Mouse (Mus musculus): ENCODE measurements around the gene Manea. TPM values are rescaled to one million over a fixed set of nuclear protein-coding genes. Genes with fewer than 3 reads are reported as not detected.
A peak's percentile ranks its signal among the peaks of the same experiment; 100 is the strongest.
"Not testable (repeated sequence)": the region's sequence is repeated elsewhere in the genome, so short reads cannot be mapped to it uniquely, and the experiment has no call there.

The Manea gene
- polyA plus RNA-seq (2015; fragmentation: Nextera tagmentation; extraction: Ambion mirVana), result 16.7 and 17.4 TPM in 2 replicates

- Histone ChIP-seq H3K4me3 (peak within 1 kb of the TSS; percentile 86), H3K4me1 (replicated peaks) (peaks cover 15% of the 10 kb centered on the region), H3K27ac (peak within 1 kb of the TSS; percentile 92), H3K9me3 (no peaks in the 10 kb centered on the region), H3K36me3 (no peaks in the 10 kb centered on the region), H3K9ac (peak within 1 kb of the TSS; percentile 91), H3K4me2 (peak within 1 kb of the TSS; percentile 68), H3K27me3 (no peaks in the 10 kb centered on the region)
- ATAC-seq (ENCODE audit: low FRiP score), result peak; percentile 97
- WGBS, result under 1% methylated on average over 52 of the region's 52 CpGs
Measured at GRCm38 (mm10) chr4:26346443-26347106, at the start of gene Manea. Gene Manea, minus strand, starts transcription at chr4:26346891.

DNA sequence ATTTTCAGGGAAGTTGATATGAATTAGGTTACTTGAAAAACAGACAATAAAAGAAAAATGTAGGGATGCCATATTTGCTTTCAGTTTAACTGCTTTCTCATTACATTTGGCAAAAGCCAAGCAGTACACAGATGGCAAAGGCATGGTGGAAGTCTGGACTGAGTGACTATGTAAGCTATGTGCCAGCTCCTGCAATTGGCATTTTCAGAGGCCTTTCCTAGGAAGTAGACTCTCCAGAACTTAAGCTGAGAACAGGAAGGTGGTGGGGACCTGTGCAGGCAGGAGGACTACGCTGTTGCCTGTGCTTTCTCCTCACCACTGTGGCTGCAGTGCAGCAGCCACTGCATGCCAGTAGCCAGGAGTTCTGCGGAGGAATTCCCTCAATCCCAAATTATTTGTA is 7.9 kb upstream of the Manea start:
- H3K27me3 ChIP-seq, result no peaks in the 10 kb centered on the region
- H3K4me3 ChIP-seq, result no peak overlapping the region
- no peak overlapping the region for H3K27ac ChIP-seq
- no peaks in the 10 kb centered on the region for H3K9me3 ChIP-seq
- no peak overlapping the region for H3K9ac ChIP-seq
- no peak overlapping the region for H3K4me2 ChIP-seq
- H3K4me1 ChIP-seq (replicated peaks), result no peaks in the 10 kb centered on the region
- WGBS, result 93% methylated on average over 2 of the region's 2 CpGs
- H3K36me3 ChIP-seq, result no peaks in the 10 kb centered on the region
- ATAC-seq (ENCODE audit: low FRiP score), result no peak

GRCm38 (mm10) chr4:26353643-26354231 is 7.0 kb upstream of the Manea start:
- no peaks in the 10 kb centered on the region for H3K36me3 ChIP-seq
- no peak overlapping the region for H3K4me3 ChIP-seq
- H3K27me3 ChIP-seq, result no peaks in the 10 kb centered on the region
- no peak for ATAC-seq (ENCODE audit: low FRiP score)
- H3K4me1 ChIP-seq (replicated peaks), result no peaks in the 10 kb centered on the region
- 21% methylated on average over 2 of the region's 2 CpGs for WGBS
- H3K9ac ChIP-seq, result no peak overlapping the region
- H3K27ac ChIP-seq, result no peak overlapping the region
- no peaks in the 10 kb centered on the region for H3K9me3 ChIP-seq
- no peak overlapping the region for H3K4me2 ChIP-seq

DNA sequence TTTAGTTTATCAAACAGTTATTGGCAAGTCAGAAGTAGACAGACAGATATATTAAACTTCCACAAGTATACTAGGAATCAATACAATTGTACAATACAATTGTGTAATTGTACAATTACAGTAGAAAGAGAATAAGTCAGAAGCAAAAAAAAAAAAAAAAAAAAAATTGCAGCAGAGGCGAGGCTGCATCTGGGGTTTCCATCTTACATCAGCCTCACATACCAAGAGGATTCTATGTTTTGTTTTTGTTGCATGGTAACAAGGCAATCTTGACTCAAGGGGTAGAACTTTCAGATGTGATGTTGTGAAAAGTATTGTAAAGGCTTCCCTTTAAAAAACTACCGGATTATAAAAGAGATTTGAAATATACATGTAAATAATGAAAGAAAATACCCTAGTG is 548 bp upstream of the Manea start:
- ATAC-seq (ENCODE audit: low FRiP score), result no peak
- 49% methylated on average over 2 of the region's 2 CpGs for WGBS
- no peak overlapping the region for H3K9ac ChIP-seq
- H3K27ac ChIP-seq, result no peak overlapping the region
- no peaks in the 10 kb centered on the region for H3K27me3 ChIP-seq
- no peaks in the 10 kb centered on the region for H3K36me3 ChIP-seq
- H3K4me2 ChIP-seq, result no peak overlapping the region
- peaks cover 15% of the 10 kb centered on the region for H3K4me1 ChIP-seq (replicated peaks)
- no peak overlapping the region for H3K4me3 ChIP-seq
- no peaks in the 10 kb centered on the region for H3K9me3 ChIP-seq

DNA sequence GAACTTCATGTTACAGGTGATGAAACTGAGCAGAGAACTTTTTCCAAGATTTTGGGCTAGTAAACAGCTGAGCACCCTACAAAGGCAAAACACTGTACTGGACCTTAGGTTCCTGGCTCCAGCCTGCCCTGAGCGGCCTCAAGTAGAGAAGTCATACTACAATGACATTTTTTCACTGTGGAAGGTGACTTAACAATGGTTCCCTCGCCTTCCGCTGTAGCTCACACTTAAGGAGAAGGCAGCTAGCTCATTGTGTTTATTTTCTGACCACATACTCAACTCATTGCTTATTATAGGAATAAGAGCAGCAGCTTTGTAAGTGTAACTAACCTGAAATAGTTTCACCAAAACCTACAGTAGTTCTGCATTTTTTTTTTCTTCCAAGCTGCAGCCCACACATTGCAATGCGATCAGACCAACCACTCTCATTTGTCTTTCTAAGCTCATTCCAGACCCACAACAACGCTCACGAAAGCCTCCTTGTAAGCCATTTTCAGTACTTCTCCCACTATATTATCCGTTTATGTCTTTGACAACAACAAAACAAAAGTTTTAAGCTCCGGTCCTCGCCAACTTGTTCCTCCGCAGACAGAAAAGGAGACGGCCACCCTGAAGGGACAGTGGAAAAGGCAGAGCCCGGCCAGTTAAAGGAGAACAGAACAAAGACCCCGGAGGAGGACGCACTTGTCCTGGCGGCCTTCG is 799 bp downstream of the Manea start:
- WGBS, result 2% methylated on average over 16 of the region's 16 CpGs
- Histone ChIP-seq H3K4me1 (replicated peaks) (peaks cover 15% of the 10 kb centered on the region), H3K36me3 (no peaks in the 10 kb centered on the region), H3K4me3 (peak overlapping the region; percentile 86), H3K9ac (peak overlapping the region; percentile 91), H3K27ac (peak overlapping the region; percentile 92), H3K27me3 (no peaks in the 10 kb centered on the region), H3K9me3 (no peaks in the 10 kb centered on the region), H3K4me2 (peak overlapping the region; percentile 68)
- peak; percentile 26 for ATAC-seq (ENCODE audit: low FRiP score)

- H3K9me3 ChIP-seq, result no peaks in the 10 kb centered on the region
- peak overlapping the region; percentile 20 for H3K4me3 ChIP-seq
- H3K4me1 ChIP-seq (replicated peaks), result peaks cover 15% of the 10 kb centered on the region
- WGBS, result 70% methylated on average over 3 of the region's 3 CpGs
- H3K27ac ChIP-seq, result no peak overlapping the region
- no peaks in the 10 kb centered on the region for H3K36me3 ChIP-seq
- no peak overlapping the region for H3K9ac ChIP-seq
- H3K4me2 ChIP-seq, result peak overlapping the region; percentile 68
- no peak for ATAC-seq (ENCODE audit: low FRiP score)
- H3K27me3 ChIP-seq, result no peaks in the 10 kb centered on the region
Measured at GRCm38 (mm10) chr4:26345080-26345479, 1.6 kb downstream of the Manea start.

GRCm38 (mm10) chr4:26342346-26342745 is 4.3 kb downstream of the Manea start:
- Histone ChIP-seq H3K27ac (no peak overlapping the region), H3K27me3 (no peaks in the 10 kb centered on the region), H3K4me3 (no peak overlapping the region), H3K36me3 (no peaks in the 10 kb centered on the region), H3K9ac (no peak overlapping the region), H3K4me1 (replicated peaks) (peaks cover 26% of the 10 kb centered on the region), H3K4me2 (no peak overlapping the region), H3K9me3 (no peaks in the 10 kb centered on the region)
- ATAC-seq (ENCODE audit: low FRiP score), result no peak

DNA sequence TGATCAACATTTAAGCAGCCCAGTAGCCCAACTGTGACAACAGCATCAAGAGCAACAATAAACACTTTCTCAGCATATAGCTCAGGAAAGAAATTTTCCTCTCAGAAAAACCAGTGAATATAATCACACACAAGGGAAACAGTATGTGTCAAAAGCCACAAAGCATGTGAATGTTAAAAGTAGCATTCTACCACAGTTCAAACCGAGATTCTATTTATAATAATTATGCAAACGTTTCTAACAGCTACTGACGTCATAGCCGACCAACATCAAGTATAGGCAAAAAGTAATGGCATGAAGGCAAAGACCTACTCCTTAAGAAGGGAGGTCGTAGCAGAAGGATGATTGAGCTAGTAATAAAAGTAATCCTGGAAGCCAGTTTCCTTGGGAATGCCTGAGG is 8.1 kb downstream of the Manea start:
- Histone ChIP-seq H3K9me3 (no peaks in the 10 kb centered on the region), H3K4me3 (no peak overlapping the region), H3K4me2 (no peak overlapping the region), H3K27ac (no peak overlapping the region; the same call in 1 of the 2 replicates), H3K36me3 (peaks cover 7% of the 10 kb centered on the region; the same call in 1 of the 2 replicates), H3K9ac (no peak overlapping the region), H3K4me1 (replicated peaks) (peaks cover 15% of the 10 kb centered on the region), H3K27me3 (no peaks in the 10 kb centered on the region)
- no peak for ATAC-seq (ENCODE audit: low FRiP score)
- WGBS, result 85% methylated on average over 5 of the region's 5 CpGs

DNA sequence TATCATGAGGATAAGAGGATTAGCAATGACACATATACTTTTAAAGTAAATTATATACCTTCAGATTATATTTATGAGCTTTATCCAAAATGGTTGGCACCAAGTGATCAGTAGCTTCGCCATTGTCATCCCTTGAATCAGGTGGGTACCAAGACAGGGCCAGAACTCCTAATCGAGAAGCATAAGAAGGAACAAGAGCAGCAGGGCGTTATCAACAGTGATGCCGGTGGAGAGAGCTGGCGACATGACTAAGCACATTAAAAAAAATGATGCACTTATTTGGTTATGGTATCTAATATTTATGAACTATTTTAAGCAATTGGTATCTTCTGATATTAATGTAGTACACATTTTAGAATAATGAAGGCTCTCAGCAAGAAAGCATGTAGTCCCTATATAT is 10.1 kb downstream of the Manea start:
- H3K4me2 ChIP-seq, result no peak overlapping the region
- no peak overlapping the region for H3K27ac ChIP-seq
- no peak for ATAC-seq (ENCODE audit: low FRiP score)
- WGBS, result 99% methylated on average over 5 of the region's 5 CpGs
- H3K4me1 ChIP-seq (replicated peaks), result peaks cover 11% of the 10 kb centered on the region
- no peaks in the 10 kb centered on the region for H3K27me3 ChIP-seq
- H3K36me3 ChIP-seq, result peaks cover 7% of the 10 kb centered on the region; the same call in 1 of the 2 replicates
- H3K9ac ChIP-seq, result no peak overlapping the region
- no peak overlapping the region for H3K4me3 ChIP-seq
- H3K9me3 ChIP-seq, result no peaks in the 10 kb centered on the region

DNA sequence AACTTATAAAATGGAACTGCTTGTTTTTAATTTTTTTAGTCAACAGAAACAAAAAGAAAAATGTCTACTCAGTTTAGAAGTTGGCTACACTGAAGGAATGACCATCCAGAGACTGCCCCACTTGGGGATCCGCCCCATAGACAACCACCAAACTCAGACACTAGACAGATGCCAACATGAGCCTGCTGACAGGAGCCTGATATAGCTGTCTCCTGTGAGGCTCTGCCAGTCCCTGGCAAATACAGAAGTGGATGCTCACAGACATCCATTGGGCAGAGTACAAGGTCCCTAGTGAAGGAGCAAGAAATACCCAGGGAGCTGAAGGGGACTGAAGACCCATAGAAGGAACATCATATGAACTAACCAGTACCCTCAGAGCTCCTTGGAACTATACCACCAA is 42.0 kb downstream of the Manea start:
- not testable (repeated sequence) for H3K9me3 ChIP-seq; H3K4me1 ChIP-seq (replicated peaks); H3K9ac ChIP-seq; H3K27ac ChIP-seq; H3K36me3 ChIP-seq; H3K4me2 ChIP-seq; H3K4me3 ChIP-seq; ATAC-seq (ENCODE audit: low FRiP score); H3K27me3 ChIP-seq
- WGBS, result 97% methylated on average over 1 of the region's 1 CpGs

DNA sequence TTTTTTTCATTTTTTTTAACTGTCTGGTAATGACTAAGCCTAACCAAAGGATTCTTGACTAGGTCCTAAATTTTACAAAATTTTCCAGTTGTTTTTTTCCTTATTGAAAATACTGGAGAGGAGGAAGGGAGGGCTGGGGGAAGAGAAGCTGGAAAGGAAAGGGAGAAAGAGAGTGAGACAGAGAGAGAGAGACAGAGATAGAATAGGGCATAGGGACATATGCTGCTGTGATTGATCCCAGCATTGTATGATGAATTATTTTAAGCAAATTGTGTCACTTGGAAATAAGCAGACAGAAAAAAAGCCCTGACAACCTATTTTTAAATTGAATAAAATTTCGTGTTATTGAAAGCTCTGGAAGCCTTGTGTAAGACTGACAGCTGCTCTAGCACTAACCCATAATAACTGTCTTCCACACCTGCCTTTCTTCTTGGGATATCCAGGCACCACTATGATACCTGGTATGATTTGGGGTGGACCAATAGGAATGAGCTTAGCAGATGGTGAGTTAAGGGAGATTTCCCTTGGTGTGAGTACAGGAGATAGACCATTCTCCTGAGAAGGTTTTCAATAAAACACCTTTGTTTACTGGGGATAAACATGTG is 69.5 kb downstream of the Manea start:
- Histone ChIP-seq H3K36me3 (no peaks in the 10 kb centered on the region), H3K27me3 (no peaks in the 10 kb centered on the region), H3K9me3 (no peaks in the 10 kb centered on the region), H3K9ac (no peak overlapping the region), H3K4me1 (replicated peaks) (no peaks in the 10 kb centered on the region; the same call in 1 of the 2 replicates), H3K27ac (no peak overlapping the region), H3K4me2 (no peak overlapping the region), H3K4me3 (no peak overlapping the region)
- no peak for ATAC-seq (ENCODE audit: low FRiP score)
- WGBS, result 44% methylated on average over 1 of the region's 1 CpGs

GRCm38 (mm10) chr4:26276264-26276663 is 70.4 kb downstream of the Manea start:
- Histone ChIP-seq H3K27me3 (no peaks in the 10 kb centered on the region), H3K27ac (no peak overlapping the region), H3K9ac (no peak overlapping the region), H3K4me2 (no peak overlapping the region), H3K4me1 (replicated peaks) (no peaks in the 10 kb centered on the region; the same call in 1 of the 2 replicates), H3K36me3 (no peaks in the 10 kb centered on the region), H3K4me3 (no peak overlapping the region), H3K9me3 (no peaks in the 10 kb centered on the region)
- no peak for ATAC-seq (ENCODE audit: low FRiP score)

All from hindbrain, embryonic 13.5 days (tissue).